Mouse (Mus musculus) lung, postnatal 0 days (tissue): ENCODE data around the gene Fgf14.

Experiments used
- CTCF ChIP-seq: IDR thresholded peaks from 2 replicates; pipeline ENCODE4 v1.5.1; 2016; ENCODE audit warnings: antibody characterized with exemption, mild to moderate bottlenecking
- EP300 ChIP-seq: IDR thresholded peaks from 2 replicates; pipeline ENCODE4 v1.6.1; 2016; ENCODE audit warnings: antibody characterized with exemption, mild to moderate bottlenecking, control low read depth

GRCm38 (mm10) chr14:124180265-124180664, 496.7 kb downstream of the Fgf14 start:
- TF ChIP-seq CTCF: no peak
- no peak for TF ChIP-seq EP300
